Mouse (Mus musculus) brain, embryonic 14.5 days (tissue): ENCODE measurements at regions not wholly inside any gene's neighbourhood (a gene's known extent, or its start where the extent isn't known, plus 50 kb on each side); places are given as distances from the start of the nearest gene placed in this dataset.

Experiments used
- CTCF ChIP-seq: fragments of 200-500 bp; IDR thresholded peaks from 2 replicates; pipeline ENCODE4 v1.5.1; 2012; ENCODE audit warnings: inconsistent platforms, mild to moderate bottlenecking, moderate library complexity, borderline replicate concordance; ENCODE audit not compliant: insufficient read depth, insufficient read length; ENCODE audit errors: extremely low read depth
- POLR2A ChIP-seq: fragments of 200-500 bp; IDR thresholded peaks from 2 replicates; pipeline ENCODE4 v1.6.1; 2012; ENCODE audit warnings: mild to moderate bottlenecking, inconsistent platforms, borderline replicate concordance; ENCODE audit not compliant: poor library complexity, insufficient read depth, insufficient read length, severe bottlenecking; ENCODE audit errors: extremely low read depth

DNA sequence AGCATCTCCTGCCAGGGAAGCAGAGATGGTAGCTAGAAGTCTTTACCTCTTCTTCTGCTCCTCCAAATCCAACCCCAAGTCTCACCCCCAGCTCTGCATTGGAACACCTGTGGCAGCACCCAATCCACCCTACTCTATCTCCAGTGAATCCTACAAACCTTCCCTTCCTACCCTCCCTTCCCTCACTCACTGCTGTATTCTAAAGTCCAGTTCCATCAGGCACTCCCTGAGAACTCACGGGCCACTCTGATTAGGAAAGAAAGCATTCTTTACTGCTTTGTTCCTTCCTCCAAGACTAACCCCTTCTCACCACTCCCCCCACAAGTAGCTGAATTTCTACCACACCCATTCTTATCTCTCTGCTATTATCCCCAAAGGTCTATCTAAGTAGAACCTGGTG lies 747.1 kb upstream of the Epha7 start:
- TF ChIP-seq POLR2A, result no peak
- TF ChIP-seq CTCF, result no peak
